Mouse (Mus musculus) liver, embryonic 16.5 days (tissue): ENCODE measurements around the gene Efcab9. TPM values are rescaled to one million over a fixed set of nuclear protein-coding genes. Genes with fewer than 3 reads are reported as not detected.
A peak's percentile ranks its signal among the peaks of the same experiment; 100 is the strongest.

Experiments used
- ATAC-seq: fragments of 200-750 bp; cut with Nextera tagmentation; 2 replicates; pipeline ENCODE4 v1.8.0; 2017; ENCODE audit warnings: low read depth, mild to moderate bottlenecking, moderate number of reproducible peaks, moderate library complexity
- H3K27ac ChIP-seq: fragments of 300-500 bp; sonication (generic); 2 replicates; pipeline ENCODE4 v1.5.1; 2014; ENCODE audit warnings: mild to moderate bottlenecking, low read length
- H3K27me3 ChIP-seq: fragments of 300-500 bp; sonication (generic); 2 replicates; pipeline ENCODE4 v1.6.1; 2014; ENCODE audit warnings: low read depth, low read length, mixed read lengths; ENCODE audit not compliant: control insufficient read depth, insufficient read depth
- H3K36me3 ChIP-seq: fragments of 300-500 bp; sonication (generic); 2 replicates; pipeline ENCODE4 v1.6.1; 2014; ENCODE audit warnings: mild to moderate bottlenecking; ENCODE audit not compliant: control insufficient read depth, insufficient read depth
- H3K4me1 ChIP-seq: fragments of 300-500 bp; sonication (generic); 2 replicates; pipeline ENCODE4 v1.6.1; 2014; ENCODE audit warnings: low read depth, low read length, mixed read lengths; ENCODE audit not compliant: control insufficient read depth
- H3K4me2 ChIP-seq: fragments of 300-500 bp; sonication (generic); 2 replicates; pipeline ENCODE4 v1.6.1; 2014; ENCODE audit warnings: low read depth, low read length, mixed read lengths
- H3K4me3 ChIP-seq: fragments of 300-500 bp; sonication (generic); 2 replicates; pipeline ENCODE4 v1.5.1; 2014; ENCODE audit warnings: low read depth, mild to moderate bottlenecking, low read length
- H3K9ac ChIP-seq: fragments of 300-500 bp; sonication (generic); 2 replicates; pipeline ENCODE4 v1.6.1; 2014; ENCODE audit warnings: low read depth, low read length
- H3K9me3 ChIP-seq: fragments of 300-500 bp; sonication (generic); replicated peaks from 2 replicates; pipeline ENCODE4 v1.6.1; 2016; ENCODE audit warnings: low read length; ENCODE audit not compliant: control insufficient read depth
- WGBS: fragments of 180-500 bp; shearing (Covaris S2); extraction: QIAGEN DNeasy Blood & Tissue Kit; methylation state at CpG from one replicate; pipeline ENCODE4 v1.1.7; 2014; ENCODE audit not compliant: insufficient replicate concordance; 5-methylcytosine and 5-hydroxymethylcytosine counted together
- polyA plus RNA-seq: library from polyadenylated mRNA; unstranded; fragments of >200 nt; fragmentation: Nextera tagmentation; extraction: Ambion mirVana; gene quantifications from 2 replicates; pipeline ENCODE4 v1.2.1, GENCODE M21; 2015

Gene Efcab9
- polyA plus RNA-seq, 1 experiment from 2014 or later = 0.34 TPM

DNA sequence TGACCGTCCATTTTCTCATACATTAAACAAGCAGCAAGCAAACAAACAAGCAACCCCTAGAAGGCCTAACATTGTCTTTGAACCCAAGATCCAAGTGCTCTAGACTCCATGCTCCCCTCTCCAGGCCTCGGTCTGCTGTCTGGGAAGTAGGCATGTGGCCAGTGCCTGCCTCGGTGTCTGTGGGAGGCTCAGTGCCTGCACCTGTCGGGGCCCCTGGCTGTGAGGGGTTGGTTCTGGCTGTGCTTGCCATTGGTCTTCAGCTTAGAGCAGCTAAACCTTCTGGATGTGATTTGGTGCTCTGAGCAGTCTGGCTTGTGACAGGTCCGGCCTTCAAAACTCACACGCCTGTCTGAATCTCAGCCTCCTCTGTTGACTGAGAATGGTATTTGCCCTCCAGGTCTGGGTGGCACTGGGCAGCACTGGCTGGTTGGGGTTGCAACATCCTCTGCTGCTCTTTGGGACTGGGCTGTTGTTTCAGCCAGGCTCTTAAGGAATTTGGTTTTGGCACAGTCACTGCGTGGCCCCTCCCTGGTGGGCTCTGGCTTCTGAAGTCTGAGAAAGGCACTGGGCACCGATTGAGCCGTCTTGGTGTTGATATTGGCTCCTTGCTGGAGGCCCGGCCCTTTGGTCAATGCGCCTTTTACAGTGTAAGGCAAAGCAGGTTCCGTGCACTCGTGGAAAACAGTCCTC, 20.7 kb upstream of the Efcab9 start:
- H3K4me2 ChIP-seq = no peak overlapping the region
- H3K36me3 ChIP-seq = no peaks in the 10 kb centered on the region
- H3K4me1 ChIP-seq = peaks cover 40% of the 10 kb centered on the region
- no peak overlapping the region for H3K9ac ChIP-seq
- H3K27ac ChIP-seq = 0 out of 2 replicates have a peak overlapping the region, but pooled peaks have one; percentile 15
- WGBS = 63% methylated on average over 13 of the region's 13 CpGs
- H3K9me3 ChIP-seq = no peaks in the 10 kb centered on the region
- no peak overlapping the region for H3K4me3 ChIP-seq
- no peaks in the 10 kb centered on the region for H3K27me3 ChIP-seq
- no peak for ATAC-seq

DNA sequence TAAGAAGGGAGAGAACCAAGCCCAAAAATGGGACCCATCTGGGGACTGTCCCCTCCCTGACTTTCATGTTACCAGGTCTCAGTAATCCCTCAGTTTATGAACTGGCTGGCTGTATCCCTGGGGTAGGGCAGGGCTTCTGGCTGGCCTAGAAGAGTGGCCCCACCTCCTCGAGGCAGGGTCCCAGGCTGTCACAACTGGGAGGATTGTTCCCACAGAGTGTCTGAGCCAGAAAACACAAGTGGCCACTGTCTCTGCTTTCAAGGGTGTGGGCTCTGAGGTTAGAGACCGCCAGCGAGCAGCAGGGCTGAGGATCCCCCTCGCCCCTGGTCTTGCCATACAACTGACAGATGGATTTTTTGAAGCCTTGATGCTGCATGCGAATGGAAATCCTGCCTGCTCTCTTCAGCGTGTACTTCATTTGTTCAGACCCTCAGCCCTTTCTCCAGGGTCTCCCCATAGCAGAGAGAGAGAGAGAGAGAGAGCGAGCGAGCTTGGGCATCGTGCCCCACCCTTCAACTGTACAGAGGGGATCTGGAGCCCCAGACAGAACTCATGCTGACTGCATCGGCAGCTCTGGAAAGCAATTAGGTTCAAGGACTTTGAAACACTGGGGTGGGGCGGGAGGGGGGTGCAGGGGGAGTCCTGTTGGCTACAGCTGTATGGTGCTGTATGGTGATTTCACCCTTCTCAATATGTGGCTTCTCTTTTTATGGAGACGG, 19.9 kb upstream of the Efcab9 start:
- Histone ChIP-seq H3K36me3 (no peaks in the 10 kb centered on the region), H3K9ac (no peak overlapping the region), H3K4me3 (no peak overlapping the region), H3K27ac (no peak overlapping the region), H3K27me3 (no peaks in the 10 kb centered on the region), H3K4me2 (no peak overlapping the region), H3K9me3 (no peaks in the 10 kb centered on the region), H3K4me1 (peaks cover 40% of the 10 kb centered on the region)
- no peak for ATAC-seq
- WGBS = 66% methylated on average over 12 of the region's 12 CpGs

DNA sequence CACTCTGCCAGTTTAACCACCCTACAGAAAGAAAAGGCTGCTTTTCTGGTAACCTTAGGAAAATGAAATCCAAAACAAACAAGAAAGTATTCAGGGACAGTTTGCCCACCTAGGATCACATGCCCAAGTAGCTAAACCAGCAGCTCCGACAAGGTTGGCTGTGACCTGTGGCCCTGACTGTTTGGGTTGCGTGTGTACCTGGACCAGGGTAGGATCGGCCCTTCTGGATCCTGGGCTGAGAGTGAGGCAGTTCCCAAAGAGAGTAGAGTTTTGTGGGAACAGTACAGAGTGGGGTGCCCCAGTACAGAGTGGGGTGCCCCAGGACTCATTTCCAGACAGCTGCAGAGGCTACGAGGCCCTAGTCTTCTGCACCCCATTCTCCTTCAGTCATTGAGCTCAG, 19.2 kb upstream of the Efcab9 start:
- Histone ChIP-seq H3K4me3 (no peak overlapping the region), H3K27me3 (no peaks in the 10 kb centered on the region), H3K4me1 (peaks cover 40% of the 10 kb centered on the region), H3K27ac (no peak overlapping the region), H3K4me2 (no peak overlapping the region), H3K36me3 (no peaks in the 10 kb centered on the region), H3K9ac (no peak overlapping the region), H3K9me3 (no peaks in the 10 kb centered on the region)
- WGBS = 75% methylated on average over 4 of the region's 4 CpGs
- no peak for ATAC-seq

DNA sequence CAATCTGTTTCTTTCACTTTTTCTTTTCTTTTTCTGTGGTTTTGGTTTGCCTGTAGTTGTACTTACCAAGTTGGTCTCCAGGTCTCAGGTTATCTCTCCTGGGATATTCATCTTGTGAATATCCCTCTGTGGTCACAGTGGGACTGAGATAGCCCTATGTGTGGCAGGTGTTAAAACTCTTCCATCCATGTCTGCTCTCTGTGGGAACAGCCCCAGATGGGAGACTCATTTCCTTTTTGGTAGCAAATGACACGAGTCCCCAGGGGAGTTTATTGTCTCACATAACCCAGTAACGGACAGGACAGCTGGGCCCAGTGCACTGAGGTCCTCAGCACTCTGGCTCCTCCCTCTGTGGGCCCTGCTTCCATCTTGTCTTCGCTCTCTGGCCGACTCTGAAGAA, 18.2 kb upstream of the Efcab9 start:
- 53% methylated on average over 4 of the region's 4 CpGs for WGBS
- Histone ChIP-seq H3K27ac (no peak overlapping the region), H3K4me1 (peaks cover 35% of the 10 kb centered on the region), H3K36me3 (no peaks in the 10 kb centered on the region), H3K4me3 (no peak overlapping the region), H3K4me2 (no peak overlapping the region), H3K27me3 (no peaks in the 10 kb centered on the region), H3K9me3 (no peaks in the 10 kb centered on the region), H3K9ac (no peak overlapping the region)
- ATAC-seq = no peak

DNA sequence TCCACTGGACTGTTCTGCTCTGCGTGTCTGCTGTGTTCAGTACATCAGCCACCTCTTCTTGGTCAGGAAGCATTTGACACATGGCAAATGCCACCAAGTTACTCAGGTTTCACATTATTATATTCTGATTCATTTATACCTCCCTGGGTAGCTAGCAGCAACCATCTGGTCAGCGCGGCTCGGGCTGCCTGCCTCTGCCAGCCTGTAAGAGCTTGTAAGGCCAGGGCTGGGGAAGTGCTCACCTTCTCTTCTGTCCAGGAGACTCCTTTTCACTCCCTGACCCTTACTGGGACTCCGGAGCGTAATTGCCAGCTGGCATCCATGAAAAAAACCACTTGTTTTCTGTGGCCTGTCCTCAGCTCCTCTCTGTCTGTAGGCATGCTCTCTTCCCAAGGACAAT, 17.4 kb upstream of the Efcab9 start:
- peaks cover 28% of the 10 kb centered on the region for H3K4me1 ChIP-seq
- H3K27ac ChIP-seq = no peak overlapping the region
- H3K27me3 ChIP-seq = no peaks in the 10 kb centered on the region
- 91% methylated on average over 6 of the region's 6 CpGs for WGBS
- H3K9ac ChIP-seq = no peak overlapping the region
- H3K9me3 ChIP-seq = no peaks in the 10 kb centered on the region
- no peak overlapping the region for H3K4me3 ChIP-seq
- no peak overlapping the region for H3K4me2 ChIP-seq
- ATAC-seq = no peak
- H3K36me3 ChIP-seq = no peaks in the 10 kb centered on the region

DNA sequence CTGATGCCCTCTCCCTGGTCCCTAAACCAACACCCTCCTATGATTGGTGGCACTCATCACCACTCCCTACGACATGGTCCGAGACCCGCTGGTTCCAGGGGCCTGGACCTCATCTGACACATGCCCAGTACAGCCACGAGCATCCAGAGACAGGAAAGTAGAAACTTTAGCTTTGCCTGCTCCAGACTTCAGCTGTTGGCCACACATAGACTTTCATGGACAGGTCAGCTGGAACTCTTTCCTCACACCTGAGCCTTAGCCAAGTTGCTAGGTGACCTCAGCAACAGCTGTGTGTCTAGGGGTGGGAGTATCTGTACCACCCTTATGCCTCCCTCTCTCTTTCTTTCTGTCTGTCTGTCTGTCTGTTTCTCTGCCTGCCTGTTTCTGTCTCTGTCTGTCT, 16.4 kb upstream of the Efcab9 start:
- Histone ChIP-seq H3K27ac (no peak overlapping the region), H3K4me1 (peaks cover 28% of the 10 kb centered on the region), H3K4me3 (no peak overlapping the region), H3K27me3 (no peaks in the 10 kb centered on the region), H3K36me3 (no peaks in the 10 kb centered on the region), H3K9me3 (no peaks in the 10 kb centered on the region), H3K9ac (no peak overlapping the region), H3K4me2 (no peak overlapping the region)
- WGBS = 77% methylated on average over 4 of the region's 4 CpGs
- no peak for ATAC-seq

DNA sequence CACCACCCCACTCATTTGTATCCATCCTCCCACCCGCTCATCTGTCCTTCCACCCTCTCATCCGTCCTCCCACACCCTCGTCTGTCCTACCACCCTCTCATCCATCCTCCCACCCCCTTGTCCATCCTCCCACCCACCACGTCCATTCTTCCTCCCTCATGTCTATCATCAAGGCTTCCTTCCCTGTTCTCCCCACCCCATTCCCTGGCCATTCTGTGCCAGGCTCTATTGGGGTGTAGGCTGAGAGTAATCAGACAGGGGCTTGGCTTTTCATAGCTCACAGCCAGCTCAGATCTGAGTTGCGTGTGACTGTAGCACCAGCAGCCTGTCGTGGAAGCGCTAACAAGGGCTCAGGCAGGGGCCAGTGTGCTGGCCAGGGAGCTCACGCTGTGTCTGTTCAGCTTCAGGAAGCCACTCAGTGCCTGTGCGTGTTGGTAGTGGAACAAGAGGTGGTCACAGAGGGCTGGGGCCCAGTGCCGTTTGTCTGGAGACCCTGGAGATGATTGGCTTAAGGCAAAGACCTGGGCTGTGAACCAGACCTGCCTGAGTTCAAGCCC, 15.6 kb upstream of the Efcab9 start:
- no peak for ATAC-seq
- H3K27ac ChIP-seq = no peak overlapping the region

DNA sequence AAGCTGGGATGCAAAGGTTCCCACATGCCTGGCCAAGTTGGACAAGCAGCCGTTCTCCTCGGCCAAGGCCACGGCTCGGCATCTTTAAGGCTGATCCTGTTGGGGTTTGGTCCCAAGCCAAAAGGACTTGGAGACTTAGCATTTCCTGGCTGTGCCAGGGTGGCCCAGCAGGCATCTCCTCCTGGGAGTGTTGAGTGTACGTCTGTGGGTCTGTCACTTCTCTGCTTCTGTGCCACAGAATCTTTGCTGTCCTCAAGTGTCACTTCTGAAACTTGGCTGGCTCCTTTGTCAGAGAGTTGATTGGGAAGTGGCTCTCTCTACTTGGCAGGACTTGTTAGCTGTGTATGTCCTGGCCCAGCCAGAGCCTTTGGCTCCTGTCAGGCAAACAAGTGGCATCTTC, 14.6 kb upstream of the Efcab9 start:
- ATAC-seq = no peak
- H3K36me3 ChIP-seq = no peaks in the 10 kb centered on the region
- H3K4me1 ChIP-seq = peaks cover 36% of the 10 kb centered on the region
- no peak overlapping the region for H3K27ac ChIP-seq
- H3K4me2 ChIP-seq = no peak overlapping the region
- H3K4me3 ChIP-seq = no peak overlapping the region
- no peak overlapping the region for H3K9ac ChIP-seq
- H3K9me3 ChIP-seq = no peaks in the 10 kb centered on the region
- H3K27me3 ChIP-seq = no peaks in the 10 kb centered on the region
- 71% methylated on average over 5 of the region's 5 CpGs for WGBS

More for the DNA sequence above, 15.6 kb upstream of the Efcab9 start:
- Histone ChIP-seq H3K4me2 (no peak overlapping the region), H3K36me3 (no peaks in the 10 kb centered on the region), H3K27me3 (no peaks in the 10 kb centered on the region), H3K9ac (no peak overlapping the region), H3K9me3 (no peaks in the 10 kb centered on the region), H3K4me1 (peaks cover 30% of the 10 kb centered on the region), H3K4me3 (no peak overlapping the region)
- 64% methylated on average over 10 of the region's 10 CpGs for WGBS

DNA sequence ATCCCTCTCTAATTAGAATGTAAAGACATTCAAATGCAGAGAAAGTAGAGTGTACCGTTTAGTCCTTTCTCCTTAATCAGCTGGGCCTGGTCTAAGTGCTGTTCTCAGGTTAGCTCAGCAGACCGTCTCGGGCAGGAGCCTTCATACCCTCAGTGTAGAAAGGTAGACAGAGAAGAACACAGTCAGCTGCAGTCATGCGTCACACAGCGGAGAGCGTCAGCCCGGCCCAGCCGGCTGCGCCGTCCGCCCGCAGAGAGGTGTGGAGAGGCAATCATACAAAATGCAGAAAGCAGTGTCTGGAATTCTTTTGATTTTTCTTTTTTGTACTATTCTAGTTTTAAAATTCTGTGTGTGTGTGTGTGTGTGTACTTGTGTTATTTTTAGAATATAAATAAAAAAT, 13.7 kb upstream of the Efcab9 start:
- H3K27me3 ChIP-seq = no peaks in the 10 kb centered on the region
- H3K36me3 ChIP-seq = no peaks in the 10 kb centered on the region
- ATAC-seq = no peak
- peaks cover 38% of the 10 kb centered on the region for H3K4me1 ChIP-seq
- 86% methylated on average over 12 of the region's 12 CpGs for WGBS
- no peak overlapping the region for H3K9ac ChIP-seq
- no peaks in the 10 kb centered on the region for H3K9me3 ChIP-seq
- H3K4me3 ChIP-seq = no peak overlapping the region
- no peak overlapping the region for H3K4me2 ChIP-seq
- no peak overlapping the region for H3K27ac ChIP-seq
